Mouse (Mus musculus) lung, embryonic 15.5 days (tissue): ENCODE data around the gene Pdpr. TPM values are rescaled to one million over a fixed set of nuclear protein-coding genes. Genes with fewer than 3 reads are reported as not detected.

ENCODE experiments used
- ATAC-seq: fragments of 200-750 bp; cut with Nextera tagmentation; 2 replicates; pipeline ENCODE4 v1.8.0; 2017; ENCODE audit warnings: moderate number of reproducible peaks, borderline replicate concordance; ENCODE audit not compliant: low FRiP score, low TSS enrichment; ENCODE audit errors: extremely low read depth
- H3K27ac ChIP-seq: fragments of 300-500 bp; sonication (generic); 2 replicates; pipeline ENCODE4 v1.5.1; 2015; ENCODE audit warnings: moderate library complexity, mild to moderate bottlenecking, inconsistent platforms
- H3K27me3 ChIP-seq: fragments of 300-500 bp; sonication (generic); 2 replicates; pipeline ENCODE4 v1.6.1; 2015; ENCODE audit warnings: inconsistent platforms
- H3K36me3 ChIP-seq: fragments of 300-500 bp; sonication (generic); 2 replicates; pipeline ENCODE4 v1.6.1; 2015; ENCODE audit warnings: inconsistent platforms
- H3K4me1 ChIP-seq: fragments of 300-500 bp; sonication (generic); 2 replicates; pipeline ENCODE4 v1.6.1; 2015; ENCODE audit warnings: inconsistent platforms
- H3K4me2 ChIP-seq: fragments of 300-500 bp; sonication (generic); 2 replicates; pipeline ENCODE4 v1.6.1; 2015; ENCODE audit warnings: inconsistent platforms, mild to moderate bottlenecking, moderate library complexity
- H3K4me3 ChIP-seq: fragments of 300-500 bp; sonication (generic); 2 replicates; pipeline ENCODE4 v1.5.1; 2015; ENCODE audit warnings: mild to moderate bottlenecking, inconsistent platforms
- H3K9ac ChIP-seq: fragments of 300-500 bp; sonication (generic); 2 replicates; pipeline ENCODE4 v1.6.1; 2015; ENCODE audit warnings: inconsistent platforms
- H3K9me3 ChIP-seq: fragments of 300-500 bp; sonication (generic); 2 replicates; pipeline ENCODE4 v1.6.1; 2016; ENCODE audit warnings: inconsistent platforms
- WGBS: fragments of 180-500 bp; shearing (Covaris S2); methylation state at CpG from one replicate; pipeline ENCODE4 v1.1.7; 2015; 5-methylcytosine and 5-hydroxymethylcytosine counted together
- polyA plus RNA-seq: library from polyadenylated mRNA; unstranded; fragments of >200 nt; fragmentation: Nextera tagmentation; extraction: Ambion mirVana; gene quantifications from 2 replicates; pipeline ENCODE4 v1.2.1, GENCODE M21; 2015

Gene Pdpr
- polyA plus RNA-seq, 1 experiment from 2014 or later = 10.7 TPM

DNA sequence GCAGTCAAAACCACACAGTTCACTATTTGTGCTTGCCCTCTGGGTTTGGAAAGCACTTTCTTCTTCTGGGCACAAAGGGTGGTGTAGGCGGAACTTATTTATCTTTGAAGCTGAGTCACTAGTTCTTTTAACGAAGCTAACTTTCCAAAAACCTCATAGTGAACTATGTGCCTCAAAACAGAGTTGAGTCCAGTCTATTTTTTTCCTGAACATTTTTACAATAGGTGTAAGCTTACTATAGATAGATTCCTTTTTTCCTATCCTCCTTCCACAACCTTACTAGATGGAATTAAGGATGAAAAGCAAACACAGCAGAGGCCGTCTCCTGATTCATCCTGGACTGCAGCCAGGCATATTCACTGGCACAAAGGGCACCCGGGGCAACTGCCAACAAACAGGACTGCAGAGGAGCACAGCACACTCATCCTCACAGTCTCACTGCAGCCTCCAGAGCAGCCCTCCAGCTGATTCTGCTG lies 91.1 kb downstream of the Pdpr start:
- Histone ChIP-seq H3K36me3 (peaks cover 51% of the 10 kb centered on the region), H3K4me3 (no peak overlapping the region), H3K9me3 (no peaks in the 10 kb centered on the region), H3K4me1 (no peaks in the 10 kb centered on the region), H3K9ac (no peak overlapping the region), H3K4me2 (no peak overlapping the region), H3K27ac (no peak overlapping the region), H3K27me3 (no peaks in the 10 kb centered on the region)
- ATAC-seq = no peak
- WGBS = 73% methylated on average over 4 of the region's 4 CpGs

Other genes starting within 250 kb of the Pdpr start
- 68.4 and 74.3 TPM in 2 replicates for gene Cog4, start 248.0 kb upstream of the Pdpr start, polyA plus RNA-seq
- gene Sf3b3, start 247.8 kb upstream of the Pdpr start, polyA plus RNA-seq = 141 and 146 TPM in 2 replicates
- gene Fuk, start 192.1 kb upstream of the Pdpr start, polyA plus RNA-seq = 10.8 and 11.4 TPM in 2 replicates
- 18.3 and 20.5 TPM in 2 replicates for gene St3gal2, start 174.7 kb upstream of the Pdpr start, polyA plus RNA-seq
- 13.0 and 14.0 TPM in 2 replicates for gene Ddx19a, start 96.8 kb upstream of the Pdpr start, polyA plus RNA-seq
- gene Ddx19b, start 62.9 kb upstream of the Pdpr start, polyA plus RNA-seq = 7.0 and 7.3 TPM in 2 replicates
- gene Aars, start 61.5 kb upstream of the Pdpr start, polyA plus RNA-seq = 58.0 and 60.5 TPM in 2 replicates
- 14.4 and 14.5 TPM in 2 replicates for gene Exosc6, start 38.3 kb upstream of the Pdpr start, polyA plus RNA-seq
- gene Clec18a, start 2.2 kb upstream of the Pdpr start, polyA plus RNA-seq = 0.17 TPM in 1 of 2 replicates, not detected in the other
- 65.1 and 72.5 TPM in 2 replicates for gene Glg1, start 164.6 kb downstream of the Pdpr start, polyA plus RNA-seq
- 62.8 and 68.1 TPM in 2 replicates for gene Rfwd3, start 205.6 kb downstream of the Pdpr start, polyA plus RNA-seq
- gene Mlkl, start 243.5 kb downstream of the Pdpr start, polyA plus RNA-seq = 4.3 and 5.2 TPM in 2 replicates